Mouse (Mus musculus): ENCODE results near the gene Ncbp1.
A peak's percentile ranks its signal among the peaks of the same experiment; 100 is the strongest.

The Ncbp1 gene

GRCm38 (mm10) chr4:46138287-46139222 is at the start of gene Ncbp1, which contains the start of gene Tstd2:
Gene Ncbp1 (plus strand): TSS chr4:46138613.
Gene Tstd2 (minus strand): TSS chr4:46138694.
- peak; percentile 85 for DNase-seq (ENCODE audit: low read depth, low spot score)

GRCm38 (mm10) chr4:46089524-46090125 is 48.8 kb upstream of the Ncbp1 start:
- DNase-seq (ENCODE audit: low read depth, low spot score): no peak

- DNase-seq (ENCODE audit: low read depth, low spot score): peak; percentile 78
Observed at GRCm38 (mm10) chr4:46092429-46093076, 45.9 kb upstream of the Ncbp1 start.

- no peak for DNase-seq (ENCODE audit: low read depth, low spot score)
Observed at GRCm38 (mm10) chr4:46094916-46095825, 43.2 kb upstream of the Ncbp1 start.

GRCm38 (mm10) chr4:46095826-46096159 is 42.6 kb upstream of the Ncbp1 start:
- DNase-seq (ENCODE audit: low read depth, low spot score): no peak

GRCm38 (mm10) chr4:46096546-46096945 is 41.9 kb upstream of the Ncbp1 start:
- no peak for DNase-seq (ENCODE audit: low read depth, low spot score)

- peak; percentile 51 for DNase-seq (ENCODE audit: low read depth, low spot score)
Observed at GRCm38 (mm10) chr4:46097591-46097990, 40.8 kb upstream of the Ncbp1 start.

- DNase-seq (ENCODE audit: low read depth, low spot score): no peak
Observed at GRCm38 (mm10) chr4:46099132-46099531, 39.3 kb upstream of the Ncbp1 start.

GRCm38 (mm10) chr4:46100539-46100938 is 37.9 kb upstream of the Ncbp1 start:
- no peak for DNase-seq (ENCODE audit: low read depth, low spot score)

- no peak for DNase-seq (ENCODE audit: low read depth, low spot score)
Observed at GRCm38 (mm10) chr4:46101211-46101711, 37.2 kb upstream of the Ncbp1 start.

- no peak for DNase-seq (ENCODE audit: low read depth, low spot score)
Observed at GRCm38 (mm10) chr4:46102078-46102769, 36.2 kb upstream of the Ncbp1 start.

- no peak for DNase-seq (ENCODE audit: low read depth, low spot score)
Observed at GRCm38 (mm10) chr4:46110084-46110483, 28.3 kb upstream of the Ncbp1 start.

GRCm38 (mm10) chr4:46111361-46111760 is 27.1 kb upstream of the Ncbp1 start:
- peak; percentile 6 for DNase-seq (ENCODE audit: low read depth, low spot score)

- DNase-seq (ENCODE audit: low read depth, low spot score): no peak
Observed at GRCm38 (mm10) chr4:46115308-46115707, 23.1 kb upstream of the Ncbp1 start.

- no peak for DNase-seq (ENCODE audit: low read depth, low spot score)
Observed at GRCm38 (mm10) chr4:46116544-46117175, 21.8 kb upstream of the Ncbp1 start.

GRCm38 (mm10) chr4:46117536-46117935 is 20.9 kb upstream of the Ncbp1 start:
- DNase-seq (ENCODE audit: low read depth, low spot score): no peak

GRCm38 (mm10) chr4:46119514-46120094 is 18.8 kb upstream of the Ncbp1 start:
- DNase-seq (ENCODE audit: low read depth, low spot score): no peak

- no peak for DNase-seq (ENCODE audit: low read depth, low spot score)
Observed at GRCm38 (mm10) chr4:46120767-46121166, 17.6 kb upstream of the Ncbp1 start.

- no peak for DNase-seq (ENCODE audit: low read depth, low spot score)
Observed at GRCm38 (mm10) chr4:46123358-46123757, 15.1 kb upstream of the Ncbp1 start.

- DNase-seq (ENCODE audit: low read depth, low spot score): peak; percentile 82
Observed at GRCm38 (mm10) chr4:46126541-46126940, 11.9 kb upstream of the Ncbp1 start.
